Mouse (Mus musculus) mouse embryonic stem cell (cell line): ENCODE measurements around the gene Myoz1.
"Not testable (repeated sequence)": the region's sequence is repeated elsewhere in the genome, so short reads cannot be mapped to it uniquely, and the experiment has no call there.

Source experiments
- in situ Hi-C, 2 experiments: fragments of 300-500 bp; cut with MboI; formaldehyde crosslinking; loops; 1 replicate in 1 of 2; 3 replicates in 1 of 2; pipeline ENCODE4 v1.14.3; 2019 to 2020; ENCODE audit warnings: low sequenced_read_pairs in 2 of 2, low pct_unique_long_range_greater_than_20kb in 1 of 2, mixed read lengths in 1 of 2; ENCODE audit not compliant: unreplicated experiment in 1 of 2

Myoz1 gene

GRCm38 (mm10) chr14:20646381-20646780 is 10.0 kb downstream of the Myoz1 start:
- in situ Hi-C loops: no loop called here

- in situ Hi-C loops: no loop called here
Measured at GRCm38 (mm10) chr14:20645547-20645946, 10.8 kb downstream of the Myoz1 start.

GRCm38 (mm10) chr14:20641438-20641875 is 14.9 kb downstream of the Myoz1 start:
- in situ Hi-C loops: no loop called here

GRCm38 (mm10) chr14:20640644-20641437 is 15.5 kb downstream of the Myoz1 start, which contains the start of gene Usp54:
TSS of gene Usp54 (minus strand) at chr14:20641063.
- in situ Hi-C loops: no loop called here

- in situ Hi-C loops: no loop called here
Measured at GRCm38 (mm10) chr14:20639918-20640619, 16.3 kb downstream of the Myoz1 start.

GRCm38 (mm10) chr14:20638702-20639101 is 17.6 kb downstream of the Myoz1 start:
- in situ Hi-C loops: no loop called here

GRCm38 (mm10) chr14:20637818-20638574 is 18.3 kb downstream of the Myoz1 start:
- in situ Hi-C loops: no loop called here

- in situ Hi-C loops: not testable (repeated sequence)
Measured at GRCm38 (mm10) chr14:20636968-20637367, 19.4 kb downstream of the Myoz1 start.

GRCm38 (mm10) chr14:20635546-20635945 is 20.8 kb downstream of the Myoz1 start:
- in situ Hi-C loops: no loop called here

- in situ Hi-C loops: no loop called here
Measured at GRCm38 (mm10) chr14:20631253-20631652, 25.1 kb downstream of the Myoz1 start.

- in situ Hi-C loops: no loop called here
Measured at GRCm38 (mm10) chr14:20626971-20627370, 29.4 kb downstream of the Myoz1 start.

- in situ Hi-C loops: no loop called here
Measured at GRCm38 (mm10) chr14:20626447-20626846, 29.9 kb downstream of the Myoz1 start.

GRCm38 (mm10) chr14:20622907-20623306 is 33.4 kb downstream of the Myoz1 start:
- in situ Hi-C loops: no loop called here

- in situ Hi-C loops: no loop called here
Measured at GRCm38 (mm10) chr14:20622412-20622811, 33.9 kb downstream of the Myoz1 start.

GRCm38 (mm10) chr14:20621903-20622302 is 34.4 kb downstream of the Myoz1 start:
- in situ Hi-C loops: no loop called here

GRCm38 (mm10) chr14:20619131-20619530 is 37.2 kb downstream of the Myoz1 start:
- in situ Hi-C loops: no loop called here

GRCm38 (mm10) chr14:20618211-20618610 is 38.1 kb downstream of the Myoz1 start:
- in situ Hi-C loops: no loop called here

- in situ Hi-C loops: no loop called here
Measured at GRCm38 (mm10) chr14:20616421-20616820, 39.9 kb downstream of the Myoz1 start.

GRCm38 (mm10) chr14:20615075-20615474 is 41.3 kb downstream of the Myoz1 start:
- in situ Hi-C loops: no loop called here
